Mouse (Mus musculus) heart, embryonic 12.5 days (tissue): ENCODE data around the gene Cep295. TPM values are rescaled to one million over a fixed set of nuclear protein-coding genes. Genes with fewer than 3 reads are reported as not detected.

Experiments used
- ATAC-seq: fragments of 200-750 bp; cut with Nextera tagmentation; 2 replicates; pipeline ENCODE4 v1.8.0; 2017; ENCODE audit warnings: moderate TSS enrichment, moderate library complexity; ENCODE audit not compliant: insufficient number of reproducible peaks, low FRiP score
- H3K27ac ChIP-seq: fragments of 300-500 bp; sonication (generic); 2 replicates; pipeline ENCODE4 v1.5.1; 2016; ENCODE audit warnings: mild to moderate bottlenecking, moderate library complexity; ENCODE audit not compliant: poor library complexity, severe bottlenecking
- H3K27me3 ChIP-seq: fragments of 300-500 bp; sonication (generic); replicated peaks from 2 replicates; pipeline ENCODE4 v1.6.1; 2016; ENCODE audit warnings: mild to moderate bottlenecking, moderate library complexity
- H3K36me3 ChIP-seq: fragments of 300-500 bp; sonication (generic); 2 replicates; pipeline ENCODE4 v1.6.1; 2016; ENCODE audit warnings: mild to moderate bottlenecking, moderate library complexity
- H3K4me1 ChIP-seq: fragments of 300-500 bp; sonication (generic); replicated peaks from 2 replicates; pipeline ENCODE4 v1.6.1; 2016; ENCODE audit warnings: mild to moderate bottlenecking
- H3K4me2 ChIP-seq: fragments of 300-500 bp; sonication (generic); 2 replicates; pipeline ENCODE4 v1.6.1; 2016; ENCODE audit warnings: mild to moderate bottlenecking, moderate library complexity
- H3K4me3 ChIP-seq: fragments of 300-500 bp; sonication (generic); 2 replicates; pipeline ENCODE4 v1.5.1; 2016; ENCODE audit warnings: mild to moderate bottlenecking
- H3K9ac ChIP-seq: fragments of 300-500 bp; sonication (generic); 2 replicates; pipeline ENCODE4 v1.6.1; 2016; ENCODE audit warnings: mild to moderate bottlenecking, moderate library complexity
- H3K9me3 ChIP-seq: fragments of 300-500 bp; sonication (generic); replicated peaks from 2 replicates; pipeline ENCODE4 v1.6.1; 2016; ENCODE audit warnings: mild to moderate bottlenecking, moderate library complexity
- WGBS: fragments of 180-500 bp; shearing (Covaris S2); methylation state at CpG from one replicate; pipeline ENCODE4 v1.1.7; 2016; 5-methylcytosine and 5-hydroxymethylcytosine counted together
- polyA plus RNA-seq: library from polyadenylated mRNA; unstranded; fragments of >200 nt; fragmentation: Nextera tagmentation; extraction: Ambion mirVana; gene quantifications from 2 replicates; pipeline ENCODE4 v1.2.1, GENCODE M21; 2016

The Cep295 gene
- polyA plus RNA-seq = 14.8 and 15.5 TPM in 2 replicates

GRCm38 (mm10) chr9:15357484-15358275 is at the start of gene Cep295:
Gene Cep295, minus strand, starts transcription at chr9:15357788.
- peaks cover 11% of the 10 kb centered on the region; the same call in 1 of the 2 replicates for H3K4me1 ChIP-seq
- peaks cover 6% of the 10 kb centered on the region for H3K36me3 ChIP-seq
- no peaks in the 10 kb centered on the region for H3K9me3 ChIP-seq
- ATAC-seq = peak; percentile 99
- peak within 1 kb of the TSS; percentile 80 for H3K9ac ChIP-seq
- peak within 1 kb of the TSS; percentile 79 for H3K4me2 ChIP-seq
- peak within 1 kb of the TSS; percentile 75 for H3K27ac ChIP-seq
- WGBS = 3% methylated on average over 60 of the region's 60 CpGs
- peak within 1 kb of the TSS; percentile 78 for H3K4me3 ChIP-seq
- no peaks in the 10 kb centered on the region for H3K27me3 ChIP-seq

DNA sequence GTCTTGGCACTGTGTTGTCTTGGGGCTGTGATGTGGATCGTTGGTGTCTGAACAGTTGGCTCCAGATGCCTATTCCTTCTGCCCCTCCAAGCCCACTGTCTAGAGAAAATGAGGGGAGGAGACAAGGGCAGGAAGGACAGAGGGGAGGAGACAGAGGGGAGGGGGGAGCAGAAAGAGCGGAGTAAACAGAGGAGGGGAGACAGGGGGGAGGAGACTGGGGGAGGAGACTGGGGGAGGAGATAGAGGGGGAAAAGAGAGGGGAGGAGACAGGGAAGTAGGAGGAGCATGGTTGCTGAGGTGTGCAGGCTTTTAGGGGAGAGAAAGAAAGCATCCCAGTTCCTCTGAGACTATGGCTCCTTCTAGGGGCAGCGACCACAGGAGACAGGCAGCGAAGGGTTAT is 40.0 kb upstream of the Cep295 start:
- Histone ChIP-seq H3K4me2 (no peak overlapping the region), H3K27ac (no peak overlapping the region), H3K4me1 (no peaks in the 10 kb centered on the region), H3K9me3 (0 out of 2 replicates have a peak, but pooled peaks cover 2% of the 10 kb centered on the region), H3K9ac (no peak overlapping the region), H3K27me3 (no peaks in the 10 kb centered on the region), H3K36me3 (no peaks in the 10 kb centered on the region), H3K4me3 (no peak overlapping the region)
- no peak for ATAC-seq
- 63% methylated on average over 4 of the region's 4 CpGs for WGBS

DNA sequence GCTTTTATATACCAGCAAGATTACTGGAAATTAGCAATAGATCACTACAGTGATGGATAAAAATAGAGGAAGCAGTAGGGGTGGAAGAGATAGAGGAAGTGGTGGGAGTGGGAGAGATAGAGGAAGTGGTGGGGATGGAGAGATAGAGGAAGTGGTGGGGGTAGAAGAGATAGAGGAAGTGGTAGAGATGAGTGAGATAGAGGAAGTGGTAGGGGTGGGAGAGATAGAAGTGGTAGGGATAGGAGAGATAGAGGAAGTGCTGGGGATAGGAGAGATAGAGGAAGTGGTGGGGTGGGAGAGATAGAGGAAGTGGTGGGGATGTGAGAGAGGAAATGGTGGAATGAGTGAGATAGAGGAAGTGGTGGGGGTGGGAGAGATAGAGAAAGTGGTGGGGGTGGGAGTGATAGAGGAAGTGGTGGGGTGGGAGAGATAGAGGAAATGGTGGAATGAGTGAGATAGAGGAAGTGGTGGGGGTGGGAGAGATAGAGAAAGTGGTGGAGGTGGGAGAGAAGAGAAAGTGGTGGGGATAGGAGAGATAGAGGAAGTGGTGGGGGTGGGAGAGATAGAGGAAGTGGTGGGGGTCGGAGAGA is 37.9 kb upstream of the Cep295 start:
- Histone ChIP-seq H3K27ac (no peak overlapping the region), H3K36me3 (no peaks in the 10 kb centered on the region), H3K27me3 (no peaks in the 10 kb centered on the region), H3K4me3 (no peak overlapping the region), H3K4me1 (no peaks in the 10 kb centered on the region), H3K4me2 (no peak overlapping the region), H3K9ac (no peak overlapping the region), H3K9me3 (no peaks in the 10 kb centered on the region)
- 71% methylated on average over 1 of the region's 1 CpGs for WGBS
- ATAC-seq = no peak

DNA sequence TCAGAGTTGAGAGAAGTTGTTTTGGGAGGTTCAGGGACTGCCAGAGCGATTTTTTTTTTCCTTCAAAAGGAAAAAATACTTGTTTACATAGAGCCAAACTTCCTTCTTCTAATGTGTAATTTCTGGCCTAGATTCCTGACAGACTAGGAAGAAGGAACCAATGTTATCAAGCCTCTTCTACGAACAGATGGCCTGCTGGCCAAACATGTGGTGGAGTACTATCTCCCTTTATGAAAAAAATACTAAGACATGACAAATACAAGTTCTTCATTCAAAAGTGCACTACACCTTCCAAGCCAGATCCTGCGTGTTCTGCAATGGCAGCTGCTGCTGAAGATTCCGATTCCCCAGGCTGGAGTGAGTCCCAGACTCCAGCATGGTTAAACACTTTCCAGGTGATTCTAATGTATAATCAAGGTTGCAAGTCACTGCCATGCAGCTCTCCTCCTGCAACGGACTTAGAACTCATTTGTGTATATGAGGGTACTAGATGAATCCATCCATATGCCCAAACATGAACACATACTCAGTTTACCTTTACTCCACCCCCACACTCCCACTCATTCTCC is 29.6 kb upstream of the Cep295 start:
- H3K4me2 ChIP-seq = no peak overlapping the region
- 72% methylated on average over 5 of the region's 5 CpGs for WGBS
- ATAC-seq = no peak
- no peak overlapping the region for H3K9ac ChIP-seq
- no peaks in the 10 kb centered on the region for H3K9me3 ChIP-seq
- H3K4me3 ChIP-seq = no peak overlapping the region
- no peak overlapping the region for H3K27ac ChIP-seq
- H3K27me3 ChIP-seq = no peaks in the 10 kb centered on the region
- no peaks in the 10 kb centered on the region for H3K4me1 ChIP-seq
- H3K36me3 ChIP-seq = no peaks in the 10 kb centered on the region

GRCm38 (mm10) chr9:15384266-15384665 is 26.7 kb upstream of the Cep295 start:
- no peak for ATAC-seq
- WGBS = 76% methylated on average over 5 of the region's 5 CpGs
- Histone ChIP-seq H3K36me3 (no peaks in the 10 kb centered on the region), H3K4me1 (no peaks in the 10 kb centered on the region), H3K4me2 (no peak overlapping the region), H3K9ac (no peak overlapping the region), H3K27me3 (no peaks in the 10 kb centered on the region), H3K27ac (no peak overlapping the region), H3K4me3 (no peak overlapping the region), H3K9me3 (no peaks in the 10 kb centered on the region)

DNA sequence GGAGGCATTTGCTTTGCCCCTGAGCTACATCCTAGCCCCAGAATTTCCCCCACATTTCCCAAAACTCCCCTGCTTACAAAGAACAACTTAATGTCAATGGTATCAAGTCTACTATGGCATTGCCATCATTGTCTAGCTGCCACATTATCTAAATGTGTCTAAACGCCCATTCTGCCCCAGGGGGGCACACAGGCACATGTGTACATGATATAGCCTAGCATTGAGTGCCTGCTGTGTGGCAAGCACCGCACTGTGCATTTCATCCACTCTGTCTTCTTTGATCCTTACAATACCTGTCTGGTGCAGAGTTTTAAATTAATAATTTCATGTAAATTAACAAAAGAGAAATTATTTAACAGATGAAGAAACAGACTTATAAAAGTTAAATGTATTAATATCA is 8.7 kb upstream of the Cep295 start:
- Histone ChIP-seq H3K4me3 (no peak overlapping the region), H3K9ac (no peak overlapping the region)

GRCm38 (mm10) chr9:15365856-15366255 is 8.3 kb upstream of the Cep295 start:
- no peak overlapping the region for H3K4me2 ChIP-seq
- H3K4me1 ChIP-seq = no peaks in the 10 kb centered on the region
- no peaks in the 10 kb centered on the region for H3K9me3 ChIP-seq
- H3K27me3 ChIP-seq = no peaks in the 10 kb centered on the region
- WGBS = 78% methylated on average over 1 of the region's 1 CpGs
- H3K9ac ChIP-seq = no peak overlapping the region
- no peaks in the 10 kb centered on the region for H3K36me3 ChIP-seq
- no peak overlapping the region for H3K4me3 ChIP-seq
- no peak for ATAC-seq
- no peak overlapping the region for H3K27ac ChIP-seq

More for the DNA sequence above, 8.7 kb upstream of the Cep295 start:
- Histone ChIP-seq H3K4me2 (no peak overlapping the region), H3K9me3 (no peaks in the 10 kb centered on the region), H3K27ac (no peak overlapping the region), H3K4me1 (no peaks in the 10 kb centered on the region), H3K27me3 (no peaks in the 10 kb centered on the region), H3K36me3 (no peaks in the 10 kb centered on the region)
- no peak for ATAC-seq
- 54% methylated on average over 2 of the region's 2 CpGs for WGBS

- H3K9ac ChIP-seq = no peak overlapping the region
- no peaks in the 10 kb centered on the region for H3K36me3 ChIP-seq
- H3K4me2 ChIP-seq = no peak overlapping the region
- WGBS = 70% methylated on average over 1 of the region's 1 CpGs
- H3K27me3 ChIP-seq = no peaks in the 10 kb centered on the region
- ATAC-seq = no peak
- H3K4me3 ChIP-seq = no peak overlapping the region
- no peaks in the 10 kb centered on the region for H3K9me3 ChIP-seq
- H3K4me1 ChIP-seq = no peaks in the 10 kb centered on the region
- no peak overlapping the region for H3K27ac ChIP-seq
These were observed 7.3 kb upstream of the Cep295 start for GRCm38 (mm10) chr9:15364843-15365242.

DNA sequence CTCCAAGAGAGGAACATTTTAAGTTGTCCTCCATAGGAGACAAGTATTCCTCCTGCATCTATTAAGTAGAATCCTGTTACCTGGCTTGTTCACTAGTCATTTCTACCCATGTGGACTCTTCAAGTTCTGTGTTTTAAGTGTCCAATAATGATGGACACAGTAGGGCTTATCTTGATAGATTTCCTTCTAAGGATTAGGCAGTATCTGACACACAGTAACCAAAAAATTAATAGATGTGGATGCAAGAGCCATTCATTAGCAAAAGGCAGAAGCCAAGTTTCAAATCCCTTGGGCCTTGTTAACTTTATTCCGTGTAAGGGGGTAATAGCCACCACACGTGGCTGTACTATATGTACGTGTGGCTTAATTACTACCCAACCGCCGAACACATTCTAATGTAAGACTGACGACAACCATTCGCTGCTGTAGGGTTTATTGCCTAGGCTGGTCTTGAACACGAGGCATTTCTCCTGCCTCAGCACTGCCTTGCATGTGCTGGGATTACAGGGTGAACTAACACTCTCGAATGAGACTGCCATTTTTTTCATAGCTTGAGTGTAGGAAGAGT is 588 bp downstream of the Cep295 start:
- H3K9me3 ChIP-seq = no peaks in the 10 kb centered on the region
- 1% methylated on average over 9 of the region's 9 CpGs for WGBS
- H3K4me1 ChIP-seq = peaks cover 11% of the 10 kb centered on the region; the same call in 1 of the 2 replicates
- peak overlapping the region; percentile 80 for H3K9ac ChIP-seq
- peak overlapping the region; percentile 78 for H3K4me3 ChIP-seq
- peak overlapping the region; percentile 75 for H3K27ac ChIP-seq
- H3K36me3 ChIP-seq = peaks cover 8% of the 10 kb centered on the region
- H3K4me2 ChIP-seq = peak overlapping the region; percentile 79
- no peaks in the 10 kb centered on the region for H3K27me3 ChIP-seq
- peak; percentile 27 for ATAC-seq

GRCm38 (mm10) chr9:15349925-15350324 is 7.7 kb downstream of the Cep295 start:
- no peak for ATAC-seq

GRCm38 (mm10) chr9:15337776-15338175 is 19.8 kb downstream of the Cep295 start:
- Histone ChIP-seq H3K36me3 (peaks cover 79% of the 10 kb centered on the region), H3K9ac (no peak overlapping the region), H3K27me3 (no peaks in the 10 kb centered on the region), H3K9me3 (no peaks in the 10 kb centered on the region), H3K4me1 (no peaks in the 10 kb centered on the region), H3K4me3 (no peak overlapping the region), H3K4me2 (no peak overlapping the region), H3K27ac (no peak overlapping the region)
- no peak for ATAC-seq
- WGBS = 89% methylated on average over 4 of the region's 4 CpGs

More at GRCm38 (mm10) chr9:15349925-15350324, 7.7 kb downstream of the Cep295 start:
- Histone ChIP-seq H3K27me3 (no peaks in the 10 kb centered on the region), H3K4me1 (no peaks in the 10 kb centered on the region), H3K4me2 (no peak overlapping the region), H3K9me3 (no peaks in the 10 kb centered on the region), H3K9ac (no peak overlapping the region), H3K4me3 (no peak overlapping the region), H3K36me3 (peaks cover 47% of the 10 kb centered on the region), H3K27ac (no peak overlapping the region)
- 75% methylated on average over 2 of the region's 2 CpGs for WGBS
